Mouse (Mus musculus) layer of hippocampus, adult 18-20 months (tissue): ENCODE results near the gene Kir3dl1. TPM values are rescaled to one million over a fixed set of nuclear protein-coding genes. Genes with fewer than 3 reads are reported as not detected.
"Not testable (repeated sequence)": the region's sequence is repeated elsewhere in the genome, so short reads cannot be mapped to it uniquely, and the experiment has no call there.

Experiments used
- DNase-seq, 2 experiments: peaks; one replicate each; pipeline ENCODE4 v3.0.0; 2022; ENCODE audit warnings: low spot score in 2 of 2
- long read RNA-seq: library from polyadenylated mRNA; stranded (forward); transcript quantifications from one replicate; pipeline ENCODE4 v2.0.0, GENCODE M21; 2021
- total RNA-seq, 2 experiments: library from RNA; stranded (reverse); gene quantifications; 2 replicates each; pipeline ENCODE4 v1.2.3; 2021

Kir3dl1 gene
- not detected for total RNA-seq
- long read RNA-seq = 0 reads

DNA sequence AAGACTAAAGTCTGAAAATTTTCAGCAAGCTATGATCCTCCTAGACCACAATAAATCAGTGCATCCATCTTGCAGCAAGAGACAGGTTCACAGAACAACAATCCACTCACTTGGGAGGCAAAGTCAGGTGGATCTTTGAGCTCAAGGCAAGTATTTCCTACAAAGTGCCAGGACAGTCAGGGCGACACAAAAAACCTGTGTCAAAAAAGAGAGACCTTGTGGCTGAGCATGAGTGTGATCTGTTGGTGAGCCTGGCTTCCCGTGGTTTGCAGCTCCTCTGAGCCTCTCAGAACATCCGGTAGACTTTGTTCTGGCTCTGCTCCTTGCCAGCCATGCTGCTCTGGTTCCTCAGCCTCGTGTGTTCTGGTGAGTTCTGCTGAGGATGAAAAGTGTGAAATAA lies at the start of gene Kir3dl1:
Gene Kir3dl1, plus strand, starts transcription at position 301 of the 400 bp plus-strand sequence.
- not testable (repeated sequence) for DNase-seq

DNA sequence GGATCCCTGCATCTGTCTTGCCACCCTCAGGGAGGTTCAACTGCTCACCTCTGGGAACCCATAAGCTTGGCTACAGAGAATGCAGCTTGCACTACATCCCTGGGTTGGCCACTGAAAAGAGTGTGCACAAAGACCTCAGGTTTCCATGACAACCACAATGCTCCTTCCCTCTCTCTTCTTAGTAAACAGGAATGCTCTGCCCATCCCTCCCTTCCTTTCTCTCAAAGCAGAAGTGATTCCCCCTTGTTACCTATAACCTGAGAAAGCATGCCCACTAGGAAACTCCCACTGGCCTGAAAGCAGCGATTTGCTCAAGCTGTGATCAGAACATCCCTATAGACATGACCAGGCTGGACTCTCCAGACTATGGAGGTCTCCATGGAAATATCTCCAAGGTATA lies 26.2 kb downstream of the Kir3dl1 start, which contains the start of gene Kir3dl2:
Gene Kir3dl2, minus strand, starts transcription at position 101 of the 400 bp plus-strand sequence.
- not testable (repeated sequence) for DNase-seq

DNA sequence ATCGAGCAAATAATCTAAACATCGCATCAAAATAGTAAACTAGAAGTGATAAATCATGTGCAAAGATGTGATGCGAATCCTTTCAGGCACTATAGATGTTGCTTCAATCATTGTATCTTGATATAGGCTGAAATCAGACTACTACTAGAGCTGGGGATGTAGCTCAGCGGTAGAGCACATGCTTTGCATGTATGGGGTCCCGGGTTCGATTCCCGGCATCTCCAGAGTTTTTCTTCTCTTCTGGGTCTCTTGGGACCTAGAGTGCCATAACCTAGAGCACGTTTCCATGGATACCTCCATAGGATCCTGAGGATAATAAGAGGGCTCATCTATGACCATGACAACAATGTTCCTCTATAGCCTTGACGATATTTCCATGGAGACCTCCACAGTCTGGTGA lies 51.3 kb downstream of the Kir3dl1 start:
- not testable (repeated sequence) for DNase-seq

Other genes with a start within 250 kb of the Kir3dl1 start
- gene Bex3, start 247.7 kb upstream of the Kir3dl1 start, total RNA-seq = 100 to 1,000 TPM; 299 to 305 TPM
- not detected for gene Kir3dl2, start 26.1 kb downstream of the Kir3dl1 start, total RNA-seq
- 100 to 1,000 TPM; 195 to 197 TPM for gene Tceal3, start 72.8 kb downstream of the Kir3dl1 start, total RNA-seq
- gene Tceal1, start 190.0 kb downstream of the Kir3dl1 start, total RNA-seq = 10 to 100 TPM; 15.8 to 15.9 TPM
- 100 to 1,000 TPM; 362 to 377 TPM for gene Morf4l2, start 225.7 kb downstream of the Kir3dl1 start, total RNA-seq